Mouse (Mus musculus) testis, postnatal 14 days (tissue): ENCODE measurements around the gene Srebf2.
"Not testable (repeated sequence)": the region's sequence is repeated elsewhere in the genome, so short reads cannot be mapped to it uniquely, and the experiment has no call there.

ENCODE experiments used
- DNase-seq: peaks from one replicate; pipeline ENCODE4 v3.0.0; 2021; ENCODE audit warnings: low spot score

Gene Srebf2

DNA sequence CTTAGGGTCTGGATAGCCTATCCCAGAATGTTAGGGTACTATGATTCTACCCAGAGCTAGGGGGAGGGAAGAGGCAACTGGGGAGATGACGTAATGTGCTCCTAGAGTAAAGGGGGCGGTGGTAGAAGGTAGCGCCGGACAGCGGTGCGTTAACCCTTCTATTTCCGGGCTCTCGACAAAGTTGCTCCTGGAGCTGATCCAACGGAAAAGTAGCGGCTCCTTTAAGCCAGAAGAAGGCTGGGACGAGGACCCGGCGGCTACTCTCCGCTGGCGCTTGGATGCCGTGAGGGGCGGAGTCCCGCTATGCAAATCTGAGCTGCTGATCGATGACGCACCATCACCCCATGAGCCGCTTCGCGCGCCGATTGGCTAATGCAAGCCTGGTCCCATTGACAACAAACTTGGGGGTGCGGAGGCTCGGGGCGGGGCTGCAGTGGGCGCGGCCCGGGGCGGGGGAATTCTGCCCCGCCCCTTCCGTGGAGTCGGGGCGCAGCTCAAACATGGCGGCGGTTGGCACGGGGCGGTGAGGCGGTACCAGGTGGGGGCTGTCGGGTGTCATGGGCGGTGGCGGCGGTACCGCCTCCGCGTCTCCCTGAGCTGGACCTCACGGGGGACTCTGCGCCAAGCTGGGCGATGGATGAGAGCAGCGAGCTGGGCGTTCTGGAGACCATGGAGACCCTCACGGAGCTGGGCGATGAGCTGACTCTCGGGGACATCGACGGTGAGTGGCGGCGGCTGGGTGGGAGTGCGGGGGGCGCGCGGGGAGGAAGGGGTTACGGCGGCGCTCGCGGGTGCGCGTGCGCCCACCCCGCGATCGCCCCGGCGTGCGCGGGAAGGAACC, at the start of gene Srebf2:
TSS of gene Srebf2 (plus strand) at position 412 of the 841 bp plus-strand sequence.
- DNase-seq = peak; percentile 99

DNA sequence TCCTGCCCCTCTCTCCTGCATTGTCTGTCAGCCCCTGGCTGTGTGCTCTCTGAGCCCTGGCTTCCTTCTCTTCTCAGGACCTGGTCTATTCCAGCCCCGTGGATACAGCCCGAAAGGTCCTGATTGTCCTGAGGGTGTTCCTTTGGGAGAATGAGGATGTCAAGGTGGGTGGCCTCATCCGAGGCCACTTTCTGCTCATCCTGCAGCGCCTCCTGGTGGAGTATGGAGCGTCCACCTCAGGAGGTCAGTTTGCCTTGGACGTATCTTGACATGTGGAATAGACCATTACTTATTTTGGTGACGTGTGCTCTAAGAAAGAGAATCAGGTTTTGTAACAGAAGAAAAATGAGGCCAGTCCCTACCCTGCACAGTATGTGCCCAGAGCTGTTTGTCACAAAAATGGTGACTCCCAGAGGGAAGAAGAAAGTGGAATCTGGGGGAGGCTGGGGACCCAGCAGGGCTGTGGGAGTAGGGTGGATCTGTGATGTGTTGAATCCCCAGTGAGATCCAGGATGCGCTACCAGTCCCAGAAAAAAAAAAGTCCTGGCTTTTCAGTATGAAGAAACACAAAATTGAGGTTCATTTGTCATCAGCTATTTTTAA, 39.9 kb upstream of the Srebf2 start:
- no peak for DNase-seq

DNA sequence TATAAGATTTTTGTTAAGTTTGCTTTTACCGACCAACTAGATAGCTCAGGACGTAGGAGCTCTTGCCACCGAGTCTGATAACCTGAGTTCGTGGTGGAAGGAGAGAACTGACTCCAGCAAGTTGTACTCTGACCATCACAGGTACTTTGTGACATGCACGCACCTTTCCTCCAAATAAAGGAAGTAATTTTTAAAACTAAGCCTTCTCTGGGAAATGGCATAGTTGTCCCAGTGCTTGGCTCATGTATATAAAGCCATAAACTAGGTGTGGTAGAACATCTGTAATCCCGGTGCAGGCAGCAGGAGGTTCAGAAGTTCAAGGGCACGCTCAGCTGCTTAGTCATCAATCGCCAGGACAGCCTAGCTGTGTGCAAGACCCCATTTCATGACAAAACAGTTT, 26.4 kb upstream of the Srebf2 start:
- no peak for DNase-seq

DNA sequence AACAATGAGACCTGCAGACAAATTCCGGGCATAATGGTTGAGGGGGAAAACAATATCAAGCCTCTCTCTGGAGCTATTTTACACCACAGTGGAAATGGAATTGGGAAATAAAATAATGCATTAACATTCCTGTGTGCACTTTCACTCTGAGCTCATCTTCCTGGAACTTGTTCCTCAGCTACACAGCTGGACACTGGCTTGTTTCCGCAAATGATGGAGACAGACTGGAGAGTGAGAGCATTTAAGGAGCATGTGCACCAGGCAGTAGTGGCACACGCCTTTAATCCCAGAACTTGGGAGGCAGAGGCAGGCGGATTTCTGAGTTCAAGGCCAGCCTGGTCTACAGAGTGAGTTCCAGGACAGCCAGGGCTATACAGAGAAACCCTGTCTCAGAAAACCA, 20.3 kb upstream of the Srebf2 start:
- not testable (repeated sequence) for DNase-seq

DNA sequence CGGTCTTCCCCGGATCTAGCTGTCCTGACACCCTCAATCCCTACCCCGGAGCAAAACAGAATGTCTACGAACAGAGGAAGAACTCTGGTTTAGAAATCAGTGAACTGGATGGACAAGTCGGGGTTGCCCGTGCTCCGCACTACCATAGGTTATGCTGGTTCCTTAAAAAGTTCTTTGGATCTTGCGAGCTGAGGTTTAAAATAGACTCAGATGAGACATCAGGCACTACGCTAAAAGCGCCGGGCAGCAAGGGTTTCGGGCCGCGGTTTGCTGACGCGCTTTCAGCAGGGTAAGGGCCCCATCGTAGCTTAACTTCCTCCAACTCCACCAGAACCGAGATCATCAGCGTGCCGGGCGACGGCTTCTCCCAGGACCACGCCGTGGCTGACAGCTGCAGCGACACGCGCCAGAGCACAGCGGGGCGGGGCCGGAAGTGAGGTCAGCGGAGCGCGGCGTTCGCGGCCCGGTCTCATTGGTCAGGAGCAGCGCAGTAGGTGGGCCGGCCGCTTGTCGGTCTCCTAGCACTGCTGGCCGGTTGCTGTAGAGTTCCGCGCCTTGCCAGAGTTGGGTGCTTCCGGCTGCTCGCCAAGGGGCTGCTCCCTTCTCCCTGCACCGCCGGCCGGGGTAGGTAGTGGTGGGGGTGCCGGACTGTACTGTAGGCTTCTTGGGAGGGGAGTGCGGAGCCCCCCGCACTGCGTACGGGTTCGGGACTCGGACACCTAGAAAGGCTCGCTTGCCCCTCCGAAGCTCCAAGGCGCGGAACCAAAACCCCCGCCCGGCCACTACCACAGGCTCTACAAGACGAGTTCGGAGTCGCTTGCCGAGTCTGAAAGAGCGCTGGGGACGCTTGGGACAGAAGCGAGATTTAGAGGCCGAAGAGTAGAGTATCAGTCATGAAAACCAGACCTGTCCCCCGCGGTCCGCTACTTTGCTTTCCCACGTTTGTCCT, 19.3 kb upstream of the Srebf2 start, which contains the start of gene Ccdc134:
TSS of gene Ccdc134 (plus strand) at position 497 of the 949 bp plus-strand sequence.
- peak; percentile 95 for DNase-seq

GRCm38 (mm10) chr15:82128398-82128797, 18.6 kb upstream of the Srebf2 start:
- no peak for DNase-seq

DNA sequence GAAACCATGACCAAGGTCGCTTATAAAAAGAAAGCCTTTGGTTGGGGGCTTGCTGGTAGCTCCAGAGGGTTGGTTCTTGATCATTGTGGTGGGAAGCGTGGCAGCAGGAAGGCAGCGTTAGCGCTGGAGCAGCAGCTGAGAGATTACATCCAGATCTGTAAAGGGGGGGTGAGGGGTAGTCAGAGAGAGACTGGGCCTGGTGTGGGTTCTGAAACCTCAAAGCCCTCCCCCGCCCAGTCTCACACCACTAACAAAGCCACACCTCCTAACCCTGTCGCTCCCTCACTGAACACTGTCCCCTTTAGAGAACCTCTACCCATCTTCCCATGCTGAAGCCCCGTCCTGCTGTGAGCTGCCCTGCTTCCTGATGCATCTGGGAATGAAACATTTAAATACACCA, 16.4 kb upstream of the Srebf2 start:
- no peak for DNase-seq

GRCm38 (mm10) chr15:82135372-82135771, 11.6 kb upstream of the Srebf2 start:
- no peak for DNase-seq

DNA sequence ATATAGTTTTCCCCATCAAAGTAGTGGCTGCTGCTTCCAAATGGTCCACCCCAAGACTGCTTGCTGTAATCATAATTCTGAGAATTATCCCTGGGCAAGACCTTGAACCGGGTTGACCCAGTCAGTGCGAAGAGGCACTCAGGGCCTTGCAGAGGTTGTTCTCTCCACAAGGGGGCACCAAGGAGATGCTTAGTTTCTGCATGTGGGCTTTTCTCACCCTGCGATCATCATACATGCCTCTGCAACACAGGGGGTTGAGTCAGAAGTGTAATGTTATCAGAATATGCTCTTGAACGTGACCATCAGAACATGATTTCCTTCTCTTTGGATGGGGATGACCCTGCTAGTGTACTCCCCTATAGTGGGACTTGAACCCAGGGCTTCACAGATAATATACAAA, 8.4 kb upstream of the Srebf2 start:
- no peak for DNase-seq

DNA sequence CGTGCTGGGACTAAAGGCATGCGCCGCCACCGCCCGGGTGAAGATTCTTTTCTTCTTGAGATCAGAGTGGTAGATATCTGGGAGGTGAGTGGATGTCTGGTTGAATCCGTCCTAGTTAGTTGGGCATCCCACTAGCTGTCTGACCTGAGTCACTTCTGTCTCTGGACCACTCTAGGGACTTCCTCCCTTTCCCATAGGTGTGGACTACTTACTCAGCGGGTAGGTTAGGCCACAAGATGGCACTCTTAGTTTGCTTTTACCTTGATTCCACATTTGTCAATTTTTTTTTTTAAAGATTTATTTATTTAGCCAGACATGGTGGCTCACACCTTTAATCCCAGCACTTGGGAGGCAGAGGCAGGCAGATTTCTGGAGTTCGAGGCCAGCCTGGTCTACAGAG, 7.8 kb upstream of the Srebf2 start:
- no peak for DNase-seq

DNA sequence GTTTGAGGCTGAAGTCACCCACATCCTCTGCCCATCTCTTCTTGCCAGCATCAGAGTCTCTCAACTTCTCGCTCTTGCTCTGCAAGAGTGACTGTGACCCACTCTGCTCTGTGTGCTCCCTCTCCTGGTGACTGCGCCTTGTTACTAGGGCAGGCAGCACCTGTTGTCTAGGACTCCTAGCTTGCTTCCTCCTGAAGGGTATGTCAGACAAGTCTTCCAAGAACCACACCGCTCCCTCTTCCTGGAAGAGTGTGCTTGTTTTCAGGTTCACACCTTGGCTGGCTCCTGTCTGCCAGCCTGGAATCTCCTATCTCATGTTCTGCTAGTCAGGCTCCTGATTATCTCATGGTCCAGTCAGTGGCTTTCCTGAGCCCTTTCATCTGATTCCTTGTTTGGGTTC, 6.6 kb upstream of the Srebf2 start:
- DNase-seq = no peak

GRCm38 (mm10) chr15:82144157-82144556, 2.8 kb upstream of the Srebf2 start:
- DNase-seq = no peak

DNA sequence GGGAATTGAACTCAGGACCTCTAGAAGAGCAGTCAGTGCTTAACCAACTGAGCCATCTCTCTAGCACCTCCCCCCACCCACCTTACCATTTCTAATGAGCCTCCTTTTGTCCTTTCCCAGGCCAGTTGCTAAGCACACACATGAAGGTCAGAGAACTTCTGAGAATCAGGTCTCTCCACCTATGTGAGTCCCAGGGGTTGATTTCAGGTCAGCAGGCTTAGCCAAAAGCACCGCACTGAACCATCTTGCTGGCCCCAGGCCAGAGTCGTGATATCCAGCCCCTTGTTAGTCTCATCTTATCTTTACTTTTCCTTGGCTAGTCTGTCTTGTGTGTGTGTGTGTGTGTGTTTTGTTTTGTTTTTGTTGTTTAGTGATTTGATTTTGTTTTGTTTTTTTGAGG, 1.6 kb upstream of the Srebf2 start:
- DNase-seq = no peak

GRCm38 (mm10) chr15:82145851-82146769, 871 bp upstream of the Srebf2 start:
- no peak for DNase-seq

DNA sequence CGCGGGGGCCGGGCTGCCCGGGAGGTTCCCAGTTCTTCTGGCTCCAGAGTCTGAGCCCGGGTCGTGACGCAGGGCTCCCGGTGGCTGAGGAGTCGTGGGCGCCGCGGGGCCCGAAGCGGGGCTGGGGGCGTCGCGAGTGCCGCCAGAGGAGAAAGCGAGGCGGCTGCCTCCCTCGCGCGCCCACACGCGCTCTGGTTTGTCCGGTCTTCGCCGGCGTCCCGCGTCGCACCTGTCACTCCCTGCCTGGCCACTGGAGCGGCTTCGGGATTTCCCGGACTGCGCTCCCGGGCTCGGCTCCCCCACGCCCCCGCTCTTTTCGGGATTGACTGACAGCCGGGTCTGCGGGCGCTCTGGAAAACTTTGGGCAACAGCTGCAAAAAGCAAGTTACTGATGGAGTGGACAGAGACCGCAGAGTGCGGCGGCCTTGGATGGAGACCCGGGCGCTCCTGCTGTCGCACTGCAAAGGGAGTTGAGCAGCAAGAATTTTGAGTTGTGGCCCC, 680 bp downstream of the Srebf2 start:
- peak; percentile 78 for DNase-seq

- no peak for DNase-seq
These were observed 1.5 kb downstream of the Srebf2 start for GRCm38 (mm10) chr15:82148510-82148911.

- no peak for DNase-seq
These were observed 3.1 kb downstream of the Srebf2 start for GRCm38 (mm10) chr15:82150042-82150441.

GRCm38 (mm10) chr15:82151176-82151575, 4.2 kb downstream of the Srebf2 start:
- no peak for DNase-seq

DNA sequence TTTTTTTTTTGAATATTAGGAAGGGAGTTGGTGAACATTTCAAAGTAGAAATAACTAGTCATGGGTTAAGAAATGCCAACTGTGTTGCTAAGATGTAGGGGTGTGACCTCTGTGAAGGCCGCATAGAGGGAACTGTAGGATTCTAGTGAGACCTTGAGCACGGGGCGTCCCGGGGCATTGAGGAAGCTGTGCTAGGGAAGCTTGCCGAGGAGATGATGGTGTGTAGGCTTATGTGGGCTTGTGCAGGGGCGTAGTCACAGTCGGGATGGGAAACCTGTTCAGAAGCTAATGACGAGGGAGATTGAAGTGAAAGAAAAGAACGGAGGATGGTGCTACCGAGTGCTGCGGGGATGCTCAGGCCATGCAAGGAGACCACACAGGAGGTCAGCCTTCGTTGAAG, 5.0 kb downstream of the Srebf2 start:
- no peak for DNase-seq

- no peak for DNase-seq
These were observed 5.5 kb downstream of the Srebf2 start for GRCm38 (mm10) chr15:82152435-82152834.

DNA sequence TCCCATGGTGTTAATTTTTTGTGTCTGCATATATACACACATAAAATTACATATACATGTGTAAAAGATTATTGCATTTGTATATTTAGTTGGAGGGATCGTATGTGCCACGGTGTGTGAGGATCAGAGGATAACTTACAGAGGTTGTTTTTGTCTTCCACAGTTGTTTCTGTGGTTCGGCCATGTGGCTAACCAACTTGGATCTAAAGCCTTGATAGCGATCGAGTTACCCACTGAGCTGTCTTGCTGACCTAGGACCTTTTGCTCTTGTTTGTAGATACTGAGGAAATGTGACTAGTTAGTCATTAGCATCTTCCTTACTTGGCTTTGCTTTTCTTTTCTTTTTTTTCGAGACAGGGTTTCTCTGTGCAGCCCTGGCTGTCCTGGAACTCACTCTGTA, 9.3 kb downstream of the Srebf2 start:
- no peak for DNase-seq
